Mouse (Mus musculus) stomach, embryonic 16.5 days (tissue): ENCODE data around the gene Prpf4b. TPM values are rescaled to one million over a fixed set of nuclear protein-coding genes. Genes with fewer than 3 reads are reported as not detected.
A peak's percentile ranks its signal among the peaks of the same experiment; 100 is the strongest.
"Not testable (repeated sequence)": the region's sequence is repeated elsewhere in the genome, so short reads cannot be mapped to it uniquely, and the experiment has no call there.

Experiments used
- ATAC-seq: fragments of 200-750 bp; cut with Nextera tagmentation; 2 replicates; pipeline ENCODE4 v1.8.0; 2017; ENCODE audit warnings: moderate number of reproducible peaks, moderate TSS enrichment; ENCODE audit not compliant: insufficient read depth, low FRiP score
- H3K27ac ChIP-seq: fragments of 300-500 bp; sonication (generic); 2 replicates; pipeline ENCODE4 v1.5.1; 2014; ENCODE audit warnings: low read length
- H3K27me3 ChIP-seq: fragments of 300-500 bp; sonication (generic); 2 replicates; pipeline ENCODE4 v1.6.1; 2014; ENCODE audit warnings: low read length, control low read depth, mixed read lengths; ENCODE audit not compliant: control insufficient read depth, insufficient read depth
- H3K36me3 ChIP-seq: fragments of 300-500 bp; sonication (generic); 2 replicates; pipeline ENCODE4 v1.6.1; 2014; ENCODE audit warnings: low read length; ENCODE audit not compliant: control insufficient read depth, insufficient read depth
- H3K4me1 ChIP-seq: fragments of 300-500 bp; sonication (generic); 2 replicates; pipeline ENCODE4 v1.6.1; 2014; ENCODE audit warnings: low read length, control low read depth, mixed read lengths; ENCODE audit not compliant: control insufficient read depth, insufficient read depth
- H3K4me2 ChIP-seq: fragments of 300-500 bp; sonication (generic); 2 replicates; pipeline ENCODE4 v1.6.1; 2014; ENCODE audit warnings: low read depth, low read length, mixed read lengths
- H3K4me3 ChIP-seq: fragments of 300-500 bp; sonication (generic); replicated peaks from 2 replicates; pipeline ENCODE4 v1.5.1; 2014; ENCODE audit warnings: mild to moderate bottlenecking, low read length
- H3K9ac ChIP-seq: fragments of 300-500 bp; sonication (generic); 2 replicates; pipeline ENCODE4 v1.6.1; 2014; ENCODE audit warnings: low read length
- H3K9me3 ChIP-seq: fragments of 300-500 bp; sonication (generic); replicated peaks from 2 replicates; pipeline ENCODE4 v1.6.1; 2016; ENCODE audit warnings: low read length, control low read depth; ENCODE audit not compliant: control insufficient read depth
- WGBS: fragments of 180-500 bp; shearing (Covaris S2); extraction: QIAGEN DNeasy Blood & Tissue Kit; methylation state at CpG from one replicate; pipeline ENCODE4 v1.1.7; 2014; 5-methylcytosine and 5-hydroxymethylcytosine counted together
- polyA plus RNA-seq: library from polyadenylated mRNA; unstranded; fragments of >200 nt; fragmentation: Nextera tagmentation; extraction: Ambion mirVana; gene quantifications from 2 replicates; pipeline ENCODE4 v1.2.1, GENCODE M21; 2015

Gene Prpf4b
- polyA plus RNA-seq, 1 experiment from 2014 or later, result 74.3 TPM

GRCm38 (mm10) chr13:34861166-34861565, 13.9 kb upstream of the Prpf4b start:
- WGBS, result 53% methylated on average over 6 of the region's 8 CpGs

GRCm38 (mm10) chr13:34864420-34865169, 10.5 kb upstream of the Prpf4b start:
- Histone ChIP-seq H3K4me2 (no peak overlapping the region), H3K4me1 (no peaks in the 10 kb centered on the region), H3K9me3 (no peaks in the 10 kb centered on the region), H3K27me3 (no peaks in the 10 kb centered on the region), H3K36me3 (no peaks in the 10 kb centered on the region), H3K27ac (no peak overlapping the region), H3K9ac (no peak overlapping the region), H3K4me3 (no peak overlapping the region)
- peak; percentile 25; the same call in 1 of the 2 replicates for ATAC-seq
- WGBS, result 38% methylated on average over 7 of the region's 7 CpGs

More at GRCm38 (mm10) chr13:34861166-34861565, 13.9 kb upstream of the Prpf4b start:
- not testable (repeated sequence) for ATAC-seq, H3K9me3 ChIP-seq, H3K4me2 ChIP-seq, H3K9ac ChIP-seq, H3K4me3 ChIP-seq, H3K27me3 ChIP-seq, H3K4me1 ChIP-seq, H3K36me3 ChIP-seq, H3K27ac ChIP-seq

GRCm38 (mm10) chr13:34873801-34874681, 1.1 kb upstream of the Prpf4b start:
- WGBS, result 2% methylated on average over 45 of the region's 45 CpGs
- Histone ChIP-seq H3K9ac (peak overlapping the region; percentile 96), H3K9me3 (no peaks in the 10 kb centered on the region), H3K27me3 (no peaks in the 10 kb centered on the region), H3K4me2 (peak overlapping the region; percentile 78), H3K4me3 (peak overlapping the region; percentile 95), H3K27ac (peak overlapping the region; percentile 99), H3K4me1 (peaks cover 20% of the 10 kb centered on the region), H3K36me3 (no peaks in the 10 kb centered on the region)
- peak; percentile 95 for ATAC-seq

GRCm38 (mm10) chr13:34874736-34875135, 366 bp upstream of the Prpf4b start:
- Histone ChIP-seq H3K4me1 (peaks cover 23% of the 10 kb centered on the region), H3K9ac (peak overlapping the region; percentile 96), H3K4me3 (peak overlapping the region; percentile 95), H3K4me2 (peak overlapping the region; percentile 78), H3K27ac (peak overlapping the region; percentile 99)
- H3K27me3 ChIP-seq, H3K36me3 ChIP-seq, H3K9me3 ChIP-seq, ATAC-seq: not testable (repeated sequence)
- 18% methylated on average over 13 of the region's 13 CpGs for WGBS

- WGBS, result under 1% methylated on average over 50 of the region's 50 CpGs
- Histone ChIP-seq H3K9ac (peak overlapping the region; percentile 96), H3K4me3 (peak overlapping the region; percentile 95), H3K9me3 (no peaks in the 10 kb centered on the region), H3K27ac (peak overlapping the region; percentile 99), H3K36me3 (no peaks in the 10 kb centered on the region), H3K27me3 (no peaks in the 10 kb centered on the region), H3K4me2 (peak overlapping the region; percentile 78), H3K4me1 (peaks cover 23% of the 10 kb centered on the region)
- ATAC-seq, result peak; percentile 45
These were observed 791 bp downstream of the Prpf4b start for GRCm38 (mm10) chr13:34875741-34876445.

GRCm38 (mm10) chr13:34876481-34876880, 1.4 kb downstream of the Prpf4b start:
- Histone ChIP-seq H3K4me1 (peaks cover 23% of the 10 kb centered on the region), H3K4me2 (peak overlapping the region; percentile 78), H3K36me3 (no peaks in the 10 kb centered on the region), H3K9me3 (no peaks in the 10 kb centered on the region), H3K4me3 (peak overlapping the region; percentile 95), H3K27me3 (no peaks in the 10 kb centered on the region), H3K27ac (peak overlapping the region; percentile 99; the same call in 1 of the 2 replicates), H3K9ac (peak overlapping the region; percentile 96)
- no peak for ATAC-seq
- WGBS, result 4% methylated on average over 3 of the region's 3 CpGs

GRCm38 (mm10) chr13:34892871-34893270, 17.8 kb downstream of the Prpf4b start:
- 89% methylated on average over 1 of the region's 1 CpGs for WGBS
- Histone ChIP-seq H3K9me3 (no peaks in the 10 kb centered on the region), H3K36me3 (peaks cover 32% of the 10 kb centered on the region)

GRCm38 (mm10) chr13:34914614-34915013, 39.5 kb downstream of the Prpf4b start:
- H3K9ac ChIP-seq, result no peak overlapping the region
- no peaks in the 10 kb centered on the region for H3K27me3 ChIP-seq
- no peaks in the 10 kb centered on the region for H3K4me1 ChIP-seq
- 74% methylated on average over 9 of the region's 9 CpGs for WGBS
- H3K4me3 ChIP-seq, result no peak overlapping the region
- no peak for ATAC-seq
- H3K4me2 ChIP-seq, result no peak overlapping the region
- no peak overlapping the region for H3K27ac ChIP-seq
- H3K9me3 ChIP-seq, result no peaks in the 10 kb centered on the region
- no peaks in the 10 kb centered on the region for H3K36me3 ChIP-seq

More at GRCm38 (mm10) chr13:34892871-34893270, 17.8 kb downstream of the Prpf4b start:
- no peak overlapping the region for H3K4me3 ChIP-seq
- H3K27me3 ChIP-seq, result no peaks in the 10 kb centered on the region
- H3K9ac ChIP-seq, result no peak overlapping the region
- no peaks in the 10 kb centered on the region for H3K4me1 ChIP-seq
- H3K27ac ChIP-seq, result no peak overlapping the region
- no peak for ATAC-seq
- H3K4me2 ChIP-seq, result no peak overlapping the region
